Mouse (Mus musculus): ENCODE data around the gene Dync1i1. TPM values are rescaled to one million over a fixed set of nuclear protein-coding genes. Genes with fewer than 3 reads are reported as not detected.
"Not testable (repeated sequence)": the region's sequence is repeated elsewhere in the genome, so short reads cannot be mapped to it uniquely, and the experiment has no call there.

The Dync1i1 gene
- 1.4 and 2.0 TPM in 2 replicates for polyA plus RNA-seq (2015; fragmentation: Nextera tagmentation; extraction: Ambion mirVana)

- WGBS, result 1% methylated on average over 40 of the region's 40 CpGs
- H3K4me2 ChIP-seq (ENCODE audit: low read length), result peak within 1 kb of the TSS; percentile 84
- no peaks in the 10 kb centered on the region for H3K9me3 ChIP-seq (replicated peaks; ENCODE audit: low read length)
- ATAC-seq (replicated peaks; ENCODE audit: low FRiP score, low read depth) (peak; percentile 82), DNase-seq (ENCODE audit: low spot score) (peak; percentile 51)
- H3K9ac ChIP-seq (ENCODE audit: low read depth, low read length), result peak within 1 kb of the TSS; percentile 47; the same call in 1 of the 2 replicates
- H3K4me3 ChIP-seq (replicated peaks; ENCODE audit: low read depth, low read length), result peak within 1 kb of the TSS; percentile 43
- no peak for TF ChIP-seq CTCF (IDR thresholded peaks at IDR 0.05; ENCODE audit: low read depth)
- no peaks in the 10 kb centered on the region for H3K36me3 ChIP-seq (ENCODE audit: insufficient read depth, low read length)
- H3K27me3 ChIP-seq (ENCODE audit: insufficient read depth, low read length), result no peaks in the 10 kb centered on the region
- no peak within 1 kb of the TSS for H3K27ac ChIP-seq
- peaks cover 5% of the 10 kb centered on the region; the same call in 1 of the 2 replicates for H3K4me1 ChIP-seq (replicated peaks; ENCODE audit: insufficient read depth, low read length)
Observed at GRCm38 (mm10) chr6:5725611-5726236, at the start of gene Dync1i1. Dync1i1 (plus strand) TSS chr6:5725639.

DNA sequence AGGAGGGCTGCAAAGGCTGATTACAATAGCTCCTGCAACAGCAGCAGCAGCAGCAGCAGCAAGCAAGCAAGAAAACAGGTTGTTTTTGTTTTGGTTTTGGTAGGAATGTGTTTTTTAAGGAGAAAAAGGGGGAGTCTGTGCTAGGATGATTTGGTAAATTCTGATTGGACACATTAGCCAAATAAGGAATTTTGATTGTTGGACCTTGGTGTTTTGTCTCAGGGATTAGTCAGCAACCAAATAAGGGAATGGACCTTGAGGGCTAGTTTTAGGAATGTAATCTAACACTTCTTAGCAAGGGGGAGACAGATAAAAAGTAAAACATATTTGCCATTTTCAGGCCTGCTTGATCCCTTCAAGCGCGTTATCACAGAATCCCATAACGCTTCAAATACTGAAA is 45.7 kb upstream of the Dync1i1 start:
- Histone ChIP-seq H3K27me3 (ENCODE audit: insufficient read depth, low read length) (no peaks in the 10 kb centered on the region), H3K4me3 (replicated peaks; ENCODE audit: low read depth, low read length) (no peak overlapping the region), H3K4me2 (ENCODE audit: low read length) (no peak overlapping the region), H3K4me1 (replicated peaks; ENCODE audit: insufficient read depth, low read length) (no peaks in the 10 kb centered on the region), H3K27ac (no peak overlapping the region), H3K9me3 (replicated peaks; ENCODE audit: low read length) (no peaks in the 10 kb centered on the region), H3K9ac (ENCODE audit: low read depth, low read length) (no peak overlapping the region), H3K36me3 (ENCODE audit: insufficient read depth, low read length) (no peaks in the 10 kb centered on the region)
- no peak for TF ChIP-seq CTCF (IDR thresholded peaks at IDR 0.05; ENCODE audit: low read depth)
- no peak for ATAC-seq (replicated peaks; ENCODE audit: low FRiP score, low read depth)
- 93% methylated on average over 3 of the region's 3 CpGs for WGBS
- no peak for DNase-seq (ENCODE audit: low spot score)

DNA sequence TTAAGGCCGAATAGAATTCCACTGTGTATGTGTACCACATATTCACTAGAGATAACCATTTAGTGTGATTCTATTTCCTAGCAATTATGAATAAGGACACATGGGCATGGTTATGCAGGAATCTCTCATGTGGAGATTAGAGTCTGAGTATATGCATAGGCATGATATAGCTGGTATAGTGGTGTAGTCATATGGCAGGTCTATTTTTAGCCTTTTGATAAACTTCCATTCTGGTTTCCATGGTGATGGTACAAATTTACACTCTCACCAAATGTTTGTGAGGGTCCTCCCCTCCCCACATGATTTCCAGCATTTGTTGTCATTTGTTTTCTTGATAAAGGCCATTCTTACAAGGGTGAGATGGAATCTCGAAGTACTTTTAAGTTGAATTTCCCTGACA is 23.6 kb upstream of the Dync1i1 start:
- Histone ChIP-seq H3K4me3 (replicated peaks; ENCODE audit: low read depth, low read length) (no peak overlapping the region), H3K27ac (no peak overlapping the region), H3K4me2 (ENCODE audit: low read length) (no peak overlapping the region), H3K9ac (ENCODE audit: low read depth, low read length) (no peak overlapping the region), H3K27me3 (ENCODE audit: insufficient read depth, low read length) (no peaks in the 10 kb centered on the region), H3K4me1 (replicated peaks; ENCODE audit: insufficient read depth, low read length) (no peaks in the 10 kb centered on the region), H3K36me3 (ENCODE audit: insufficient read depth, low read length) (no peaks in the 10 kb centered on the region), H3K9me3 (replicated peaks; ENCODE audit: low read length) (no peaks in the 10 kb centered on the region)
- TF ChIP-seq CTCF (IDR thresholded peaks at IDR 0.05; ENCODE audit: low read depth), result no peak
- WGBS, result 89% methylated on average over 2 of the region's 2 CpGs
- no peak for ATAC-seq (replicated peaks; ENCODE audit: low FRiP score, low read depth)
- no peak for DNase-seq (ENCODE audit: low spot score)

- not testable (repeated sequence) for ATAC-seq (replicated peaks; ENCODE audit: low FRiP score, low read depth); H3K4me2 ChIP-seq (ENCODE audit: low read length)
- 68% methylated on average over 3 of the region's 3 CpGs for WGBS
Observed at GRCm38 (mm10) chr6:5707894-5708293, 17.5 kb upstream of the Dync1i1 start.

DNA sequence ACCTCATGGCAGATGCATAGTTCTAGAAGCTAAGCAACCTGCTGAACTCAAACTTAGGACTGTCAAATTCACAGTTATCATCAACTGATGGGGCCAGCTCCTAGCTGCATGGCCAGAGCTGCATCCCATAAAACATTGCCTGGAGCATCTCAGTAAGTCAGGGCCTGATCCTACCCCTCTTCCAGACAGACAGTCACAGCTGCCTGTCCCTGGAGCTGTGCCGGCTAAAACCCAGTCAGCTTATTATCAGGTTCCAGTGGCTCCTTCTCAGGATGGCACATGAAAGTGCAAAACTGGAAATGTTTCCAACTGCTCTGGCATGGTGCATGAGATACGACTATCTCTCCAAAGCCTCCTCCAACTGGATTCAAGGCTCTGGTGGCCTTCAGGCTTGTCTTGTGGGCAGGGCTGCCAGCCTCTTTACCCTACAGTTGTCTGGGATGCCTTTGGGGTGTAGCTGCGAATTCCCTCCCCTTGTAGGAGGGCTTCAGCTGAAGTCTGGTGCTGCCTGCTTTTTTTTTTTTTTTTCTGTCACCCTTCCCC is 15.3 kb upstream of the Dync1i1 start:
- WGBS, result 74% methylated on average over 3 of the region's 3 CpGs
- no peak overlapping the region for H3K9ac ChIP-seq (ENCODE audit: low read depth, low read length)
- no peak for ATAC-seq (replicated peaks; ENCODE audit: low FRiP score, low read depth)
- H3K4me3 ChIP-seq (replicated peaks; ENCODE audit: low read depth, low read length), result no peak overlapping the region
- no peaks in the 10 kb centered on the region for H3K9me3 ChIP-seq (replicated peaks; ENCODE audit: low read length)
- no peaks in the 10 kb centered on the region for H3K27me3 ChIP-seq (ENCODE audit: insufficient read depth, low read length)
- no peak for DNase-seq (ENCODE audit: low spot score)
- H3K4me2 ChIP-seq (ENCODE audit: low read length), result no peak overlapping the region
- no peak overlapping the region for H3K27ac ChIP-seq
- no peaks in the 10 kb centered on the region for H3K4me1 ChIP-seq (replicated peaks; ENCODE audit: insufficient read depth, low read length)
- TF ChIP-seq CTCF (IDR thresholded peaks at IDR 0.05; ENCODE audit: low read depth), result no peak
- H3K36me3 ChIP-seq (ENCODE audit: insufficient read depth, low read length), result no peaks in the 10 kb centered on the region

More at GRCm38 (mm10) chr6:5707894-5708293, 17.5 kb upstream of the Dync1i1 start:
- H3K27ac ChIP-seq; H3K36me3 ChIP-seq (ENCODE audit: insufficient read depth, low read length); H3K4me1 ChIP-seq (replicated peaks; ENCODE audit: insufficient read depth, low read length); DNase-seq (ENCODE audit: low spot score); H3K9ac ChIP-seq (ENCODE audit: low read depth, low read length); H3K27me3 ChIP-seq (ENCODE audit: insufficient read depth, low read length); H3K4me3 ChIP-seq (replicated peaks; ENCODE audit: low read depth, low read length); H3K9me3 ChIP-seq (replicated peaks; ENCODE audit: low read length): not testable (repeated sequence)

DNA sequence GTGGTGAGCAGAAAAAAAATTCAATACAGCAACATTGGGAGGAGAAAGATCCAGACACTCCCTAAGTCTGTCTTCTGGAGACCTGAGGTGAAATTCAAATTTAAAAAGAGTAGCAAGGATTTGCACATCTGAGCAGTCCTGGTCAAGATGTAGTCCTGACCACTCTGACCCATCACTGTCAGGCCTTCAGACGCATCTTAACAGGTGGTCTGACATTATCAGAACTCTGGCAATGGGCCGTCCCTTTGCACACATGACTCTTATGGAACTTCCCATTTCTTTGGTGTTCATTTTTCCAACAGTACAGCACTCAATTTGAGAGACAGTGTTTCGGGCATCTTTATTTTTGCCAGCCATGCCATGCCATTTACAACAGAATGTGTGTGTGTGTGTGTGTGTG is 12.8 kb upstream of the Dync1i1 start:
- TF ChIP-seq CTCF (IDR thresholded peaks at IDR 0.05; ENCODE audit: low read depth), result no peak
- Histone ChIP-seq H3K36me3 (ENCODE audit: insufficient read depth, low read length) (no peaks in the 10 kb centered on the region), H3K9ac (ENCODE audit: low read depth, low read length) (no peak overlapping the region), H3K4me1 (replicated peaks; ENCODE audit: insufficient read depth, low read length) (no peaks in the 10 kb centered on the region), H3K27ac (no peak overlapping the region), H3K9me3 (replicated peaks; ENCODE audit: low read length) (no peaks in the 10 kb centered on the region), H3K27me3 (ENCODE audit: insufficient read depth, low read length) (no peaks in the 10 kb centered on the region), H3K4me3 (replicated peaks; ENCODE audit: low read depth, low read length) (no peak overlapping the region), H3K4me2 (ENCODE audit: low read length) (no peak overlapping the region)
- ATAC-seq (replicated peaks; ENCODE audit: low FRiP score, low read depth) (no peak), DNase-seq (ENCODE audit: low spot score) (no peak)
- WGBS, result 89% methylated on average over 3 of the region's 3 CpGs

Measured in kidney, postnatal 0 days (tissue).